Mouse (Mus musculus) cerebellum, adult 2 months (tissue): Measurements from ENCODE around the gene Adamtsl4.

Experiments used
- CTCF ChIP-seq: fragments of 200-500 bp; IDR thresholded peaks from 2 replicates; pipeline ENCODE4 v1.5.1; 2011; ENCODE audit warnings: low read depth, mild to moderate bottlenecking, control low read depth, low read length, moderate library complexity, borderline replicate concordance; ENCODE audit not compliant: insufficient read depth
- POLR2A ChIP-seq: fragments of 200-500 bp; IDR thresholded peaks from 2 replicates; pipeline ENCODE4 v1.6.1; 2011; ENCODE audit warnings: low read length, control low read depth, borderline replicate concordance; ENCODE audit not compliant: insufficient read depth

GRCm38 (mm10) chr3:95676745-95677419 is 10.8 kb downstream of the Adamtsl4 start:
- TF ChIP-seq CTCF, result peak; percentile 72
- TF ChIP-seq POLR2A, result no peak
